Mouse (Mus musculus): ENCODE data around the gene Syngap1.

DNA sequence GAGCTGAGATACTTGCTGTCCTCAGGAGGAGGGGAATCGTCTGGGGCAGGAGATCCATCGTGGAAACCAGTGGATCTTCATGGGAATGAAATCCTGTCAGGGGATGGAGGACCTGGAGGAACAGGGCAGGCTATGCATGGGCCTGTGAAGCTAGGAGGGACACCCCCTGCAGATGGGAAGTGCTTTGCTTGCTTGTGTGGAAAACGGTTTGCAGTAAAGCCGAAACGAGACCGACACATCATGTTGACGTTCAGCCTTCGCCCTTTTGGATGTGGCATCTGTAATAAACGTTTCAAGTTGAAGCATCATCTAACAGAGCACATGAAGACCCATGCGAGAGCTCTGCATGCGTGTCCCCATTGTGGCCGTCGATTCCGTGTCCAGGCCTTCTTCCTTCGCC, 33.5 kb downstream of the Syngap1 start:
- no peak for TF ChIP-seq POLR2A (IDR thresholded peaks at IDR 0.05; ENCODE audit: low read depth, low read length)
- TF ChIP-seq CTCF (conservative IDR thresholded peaks at IDR 0.05; ENCODE audit: insufficient read depth, insufficient read length, low read depth, low read length): no peak

Data from kidney, adult 2 months (tissue).